Mouse (Mus musculus) small intestine, adult 2 months (tissue): ENCODE measurements around the gene Kcna2. TPM values are rescaled to one million over a fixed set of nuclear protein-coding genes. Genes with fewer than 3 reads are reported as not detected.

ENCODE experiments used
- H3K27ac ChIP-seq: fragments of 200-500 bp; 2 replicates; pipeline ENCODE4 v1.5.1; 2012; ENCODE audit warnings: low read depth, low read length, control low read depth, inconsistent platforms; ENCODE audit not compliant: insufficient read depth
- H3K27me3 ChIP-seq: fragments of 200-500 bp; 2 replicates; pipeline ENCODE4 v1.6.1; 2012; ENCODE audit warnings: mild to moderate bottlenecking, moderate library complexity, low read length, inconsistent platforms; ENCODE audit not compliant: control insufficient read depth, insufficient read depth
- H3K36me3 ChIP-seq: fragments of 200-500 bp; 2 replicates; pipeline ENCODE4 v1.6.1; 2012; ENCODE audit warnings: mild to moderate bottlenecking, low read length, control low read depth, inconsistent platforms; ENCODE audit not compliant: control insufficient read depth, insufficient read depth
- H3K4me1 ChIP-seq: fragments of 200-500 bp; 2 replicates; pipeline ENCODE4 v1.6.1; 2012; ENCODE audit warnings: low read length, inconsistent platforms, mixed read lengths; ENCODE audit not compliant: control insufficient read depth, insufficient read depth, insufficient read length
- H3K4me3 ChIP-seq: fragments of 200-500 bp; 2 replicates; pipeline ENCODE4 v1.5.1; 2012; ENCODE audit warnings: low read depth, mild to moderate bottlenecking, control low read depth, inconsistent platforms, low read length, moderate library complexity
- CTCF ChIP-seq: fragments of 200-500 bp; IDR thresholded peaks from 2 replicates; pipeline ENCODE4 v1.5.1; 2012; ENCODE audit warnings: low read depth, mild to moderate bottlenecking, control low read depth, inconsistent platforms, low read length, moderate library complexity, mixed read lengths; ENCODE audit not compliant: insufficient replicate concordance, insufficient read length; ENCODE audit errors: extremely low read depth
- POLR2A ChIP-seq: fragments of 200-500 bp; IDR thresholded peaks from 2 replicates; pipeline ENCODE4 v1.6.1; 2012; ENCODE audit warnings: low read depth, mild to moderate bottlenecking, control low read depth, inconsistent platforms, low read length, moderate library complexity
- WGBS: fragments of 180-500 bp; shearing (Covaris S2); methylation state at CpG from one replicate; pipeline ENCODE4 v1.1.7; 2018; 5-methylcytosine and 5-hydroxymethylcytosine counted together
- polyA plus RNA-seq: library from polyadenylated mRNA; depleted of rRNA; stranded (reverse); fragments of >200 nt; gene quantifications from 2 replicates; pipeline ENCODE4 v1.2.3, GENCODE M21; 2012; rRNA removed

Gene Kcna2
- polyA plus RNA-seq, 1 experiment = 0.48 TPM

GRCm38 (mm10) chr3:107150469-107150868 lies 49.5 kb downstream of the Kcna2 start:
- Histone ChIP-seq H3K36me3 (no peaks in the 10 kb centered on the region), H3K27ac (no peak overlapping the region), H3K27me3 (no peaks in the 10 kb centered on the region), H3K4me3 (no peak overlapping the region), H3K4me1 (no peaks in the 10 kb centered on the region)
- WGBS = 42% methylated on average over 3 of the region's 3 CpGs
- no peak for TF ChIP-seq POLR2A
- no peak for TF ChIP-seq CTCF

- no peaks in the 10 kb centered on the region for H3K27me3 ChIP-seq
- WGBS = 60% methylated on average over 7 of the region's 7 CpGs
- no peaks in the 10 kb centered on the region for H3K4me1 ChIP-seq
- no peak overlapping the region for H3K27ac ChIP-seq
- no peak overlapping the region for H3K4me3 ChIP-seq
- no peak for TF ChIP-seq POLR2A
- no peak for TF ChIP-seq CTCF
- no peaks in the 10 kb centered on the region for H3K36me3 ChIP-seq
Observed at GRCm38 (mm10) chr3:107150872-107151540, 50.1 kb downstream of the Kcna2 start.

- Histone ChIP-seq H3K27me3 (no peaks in the 10 kb centered on the region), H3K36me3 (no peaks in the 10 kb centered on the region), H3K4me3 (no peak overlapping the region), H3K4me1 (no peaks in the 10 kb centered on the region), H3K27ac (no peak overlapping the region)
- no peak for TF ChIP-seq POLR2A
- TF ChIP-seq CTCF = no peak
- WGBS = 78% methylated on average over 11 of the region's 11 CpGs
Observed at GRCm38 (mm10) chr3:107153772-107154655, 53.1 kb downstream of the Kcna2 start.

- Histone ChIP-seq H3K4me1 (no peaks in the 10 kb centered on the region), H3K27ac (no peak overlapping the region), H3K4me3 (no peak overlapping the region), H3K36me3 (no peaks in the 10 kb centered on the region), H3K27me3 (peaks cover 4% of the 10 kb centered on the region; the same call in 1 of the 2 replicates)
- TF ChIP-seq CTCF (no peak), POLR2A (no peak)
- WGBS = 90% methylated on average over 7 of the region's 7 CpGs
Observed at GRCm38 (mm10) chr3:107158856-107159255, 57.9 kb downstream of the Kcna2 start.

GRCm38 (mm10) chr3:107159418-107159817 lies 58.5 kb downstream of the Kcna2 start:
- Histone ChIP-seq H3K27ac (no peak overlapping the region), H3K27me3 (peaks cover 4% of the 10 kb centered on the region; the same call in 1 of the 2 replicates), H3K4me3 (no peak overlapping the region), H3K36me3 (no peaks in the 10 kb centered on the region), H3K4me1 (no peaks in the 10 kb centered on the region)
- TF ChIP-seq CTCF = no peak
- no peak for TF ChIP-seq POLR2A
- WGBS = 66% methylated on average over 3 of the region's 3 CpGs

GRCm38 (mm10) chr3:107159859-107160324 lies 58.9 kb downstream of the Kcna2 start:
- Histone ChIP-seq H3K36me3 (no peaks in the 10 kb centered on the region), H3K4me1 (no peaks in the 10 kb centered on the region), H3K27me3 (peaks cover 4% of the 10 kb centered on the region; the same call in 1 of the 2 replicates), H3K4me3 (no peak overlapping the region), H3K27ac (no peak overlapping the region)
- no peak for TF ChIP-seq POLR2A
- TF ChIP-seq CTCF = no peak
- WGBS = 8% methylated on average over 17 of the region's 17 CpGs

- WGBS = 96% methylated on average over 2 of the region's 2 CpGs
- peaks cover 4% of the 10 kb centered on the region; the same call in 1 of the 2 replicates for H3K27me3 ChIP-seq
- no peaks in the 10 kb centered on the region for H3K4me1 ChIP-seq
- no peak overlapping the region for H3K4me3 ChIP-seq
- no peak overlapping the region for H3K27ac ChIP-seq
- no peak for TF ChIP-seq POLR2A
- TF ChIP-seq CTCF = no peak
- no peaks in the 10 kb centered on the region for H3K36me3 ChIP-seq
Observed at GRCm38 (mm10) chr3:107162741-107163140, 61.8 kb downstream of the Kcna2 start.

Other genes with a start within 250 kb of the Kcna2 start
- 2.5 and 3.9 TPM in 2 replicates for gene Kcna3, start 65.0 kb upstream of the Kcna2 start, polyA plus RNA-seq
- gene Kcna10, start 81.9 kb downstream of the Kcna2 start, polyA plus RNA-seq = not detected in 2 replicates
- 6.5 and 11.9 TPM in 2 replicates for gene Cym, start 120.6 kb downstream of the Kcna2 start, polyA plus RNA-seq
- gene A630076J17Rik, start 129.5 kb downstream of the Kcna2 start, polyA plus RNA-seq = not detected in 2 replicates
- gene Prok1, start 138.6 kb downstream of the Kcna2 start, polyA plus RNA-seq = not detected in 2 replicates
- gene Lamtor5, start 177.7 kb downstream of the Kcna2 start, polyA plus RNA-seq = 31.1 and 55.1 TPM in 2 replicates
- gene Slc16a4, start 190.1 kb downstream of the Kcna2 start, polyA plus RNA-seq = not detected in 2 replicates
- gene Rbm15, start 232.5 kb downstream of the Kcna2 start, polyA plus RNA-seq = 2.7 and 5.6 TPM in 2 replicates